Mouse (Mus musculus) ovary, postnatal 10 days (tissue): Measurements from ENCODE around the gene Glce.

Source experiments
- DNase-seq: peaks from one replicate; pipeline ENCODE4 v3.0.0; 2022; ENCODE audit warnings: low spot score

The Glce gene

GRCm38 (mm10) chr9:62026600-62026999 is 95.9 kb downstream of the Glce start, which contains the start of gene Paqr5:
TSS of gene Paqr5 (minus strand) at chr9:62026856.
- peak; percentile 21 for DNase-seq

- no peak for DNase-seq
These were observed 97.4 kb downstream of the Glce start for GRCm38 (mm10) chr9:62025056-62025455.

GRCm38 (mm10) chr9:62023879-62024278 is 98.6 kb downstream of the Glce start:
- no peak for DNase-seq

- no peak for DNase-seq
These were observed 99.3 kb downstream of the Glce start for GRCm38 (mm10) chr9:62022961-62023680.

- DNase-seq: no peak
These were observed 100.8 kb downstream of the Glce start for GRCm38 (mm10) chr9:62021583-62022120.

- DNase-seq: no peak
These were observed 102.2 kb downstream of the Glce start for GRCm38 (mm10) chr9:62020259-62020658.

GRCm38 (mm10) chr9:62018229-62019093 is 104.0 kb downstream of the Glce start:
- no peak for DNase-seq

- DNase-seq: no peak
These were observed 105.1 kb downstream of the Glce start for GRCm38 (mm10) chr9:62017329-62017728.

GRCm38 (mm10) chr9:62015504-62015903 is 107.0 kb downstream of the Glce start:
- DNase-seq: no peak

- DNase-seq: no peak
These were observed 108.9 kb downstream of the Glce start for GRCm38 (mm10) chr9:62013316-62014097.

GRCm38 (mm10) chr9:62008360-62008759 is 114.1 kb downstream of the Glce start:
- DNase-seq: no peak
